Mouse (Mus musculus) telencephalon, adult 2 months (tissue): ENCODE data around the gene Akr1b3.

ENCODE experiments used
- DNase-seq: peaks from one replicate; pipeline ENCODE4 v3.0.0-alpha.2; 2011; ENCODE audit warnings: low read depth, low spot score

The Akr1b3 gene

GRCm38 (mm10) chr6:34258546-34258945 lies 58.7 kb downstream of the Akr1b3 start:
- DNase-seq = no peak
